Mouse (Mus musculus) brain, embryonic 18.5 days (tissue): ENCODE results near the gene Hes6.

Experiments
- DNase-seq: peaks from one replicate; pipeline ENCODE4 v3.0.0-alpha.2; 2012; ENCODE audit warnings: low read depth, low spot score

The Hes6 gene

DNA sequence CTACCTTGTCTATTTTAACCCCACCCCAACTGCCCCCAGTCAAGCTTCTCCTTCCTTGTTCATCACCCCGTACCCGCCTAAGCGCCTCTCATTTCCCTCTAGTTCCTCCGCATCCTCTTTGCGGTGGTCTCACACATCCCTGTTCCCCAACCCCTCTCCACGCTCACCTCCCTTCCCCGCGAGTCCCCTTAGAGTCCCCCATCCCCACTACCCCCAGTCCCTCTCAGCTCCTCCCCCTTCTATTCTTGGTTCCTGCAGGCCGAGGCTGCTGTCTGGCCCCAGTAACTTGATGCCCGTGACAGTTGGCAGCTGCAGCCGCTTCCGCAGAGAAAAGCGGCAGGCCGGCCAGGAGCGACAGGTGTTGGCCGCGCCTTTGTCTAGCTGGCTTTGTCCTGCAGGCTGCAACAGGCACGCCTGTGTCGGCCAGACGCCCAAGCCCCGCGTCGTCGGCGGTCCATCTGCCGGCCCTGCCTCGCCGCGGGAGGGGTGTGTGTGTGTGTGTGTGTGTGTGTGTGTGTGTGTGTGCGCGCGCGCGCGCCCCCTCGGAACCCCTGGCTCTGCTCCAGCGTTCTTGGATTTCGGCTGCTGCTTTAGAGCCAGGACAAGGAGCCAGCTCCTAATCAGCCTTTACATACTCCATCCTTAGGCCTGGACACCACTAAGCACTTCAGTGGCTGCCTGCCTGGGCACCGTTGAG, at the start of gene Hes6:
Gene Hes6, minus strand, starts transcription at position 141 of the 697 bp plus-strand sequence.
- DNase-seq = peak; percentile 52

DNA sequence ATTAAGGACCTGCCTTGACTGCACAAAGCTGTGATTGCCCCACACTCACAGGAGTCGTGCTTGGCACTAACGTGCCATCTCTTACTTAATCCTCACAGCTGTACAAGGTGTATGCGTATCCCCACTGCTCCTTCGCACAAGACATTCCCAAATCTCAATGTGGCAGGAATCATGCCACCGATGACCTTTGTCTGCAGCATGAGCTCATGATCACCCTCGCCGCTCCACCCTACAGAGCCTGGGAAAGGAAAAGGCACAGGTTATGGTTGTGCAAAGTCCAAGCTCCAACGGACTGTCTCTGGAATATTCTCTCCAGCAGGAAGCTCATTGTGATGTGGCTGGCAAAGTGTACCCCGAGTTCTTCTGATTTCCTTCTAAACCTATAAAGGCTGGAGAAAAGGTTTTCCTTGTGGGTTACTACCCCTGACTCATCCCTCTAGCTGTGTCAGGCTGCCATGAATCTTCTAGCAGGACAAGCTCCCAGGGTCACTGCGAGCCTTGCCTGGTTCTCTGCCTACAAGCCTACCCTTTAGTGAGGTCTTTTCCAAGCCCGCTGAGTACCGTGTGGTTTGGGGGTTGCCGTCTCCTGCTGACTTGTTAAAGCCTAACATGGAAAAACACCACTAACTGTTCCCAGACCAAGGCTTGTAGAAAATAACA, 49.6 kb upstream of the Hes6 start:
- DNase-seq = no peak

DNA sequence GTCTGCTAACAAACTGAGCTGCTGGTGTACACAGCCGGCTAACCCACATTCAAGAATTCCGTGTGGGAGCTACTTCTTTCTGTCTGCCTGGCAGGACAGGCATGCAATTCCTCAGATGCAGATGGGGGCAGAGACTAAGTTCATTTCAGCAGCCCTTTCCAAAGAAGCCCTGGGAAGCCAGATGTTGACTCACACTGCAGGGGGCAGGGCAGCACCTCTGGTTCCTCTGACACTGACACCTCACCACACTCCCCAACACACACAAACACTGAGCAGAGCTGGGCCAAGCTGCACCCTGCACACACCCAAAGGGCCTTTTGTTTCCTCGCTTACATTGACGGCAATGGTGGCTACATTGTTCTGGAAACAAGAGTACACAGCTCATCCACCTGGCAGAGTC, 46.7 kb upstream of the Hes6 start:
- no peak for DNase-seq

DNA sequence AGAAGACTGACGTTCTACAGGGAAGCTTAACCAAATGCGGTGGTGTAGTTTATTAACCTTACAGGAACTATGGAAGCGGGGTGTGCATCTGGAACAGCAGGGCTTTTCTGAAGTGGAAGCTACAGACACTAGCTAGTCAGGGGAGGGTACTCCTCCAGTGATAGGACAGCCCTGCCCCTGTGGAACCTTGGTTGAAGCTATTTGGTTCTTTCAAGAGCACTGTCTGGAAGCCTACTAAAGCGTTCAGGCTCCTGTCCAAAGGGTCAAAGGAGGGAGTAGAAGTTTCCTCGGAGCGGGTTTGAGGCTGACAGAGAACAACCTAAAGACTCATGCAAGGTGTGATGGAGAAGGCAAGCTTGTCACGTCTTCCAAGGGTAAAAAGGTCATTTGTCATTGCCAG, 46.2 kb upstream of the Hes6 start:
- DNase-seq = no peak

DNA sequence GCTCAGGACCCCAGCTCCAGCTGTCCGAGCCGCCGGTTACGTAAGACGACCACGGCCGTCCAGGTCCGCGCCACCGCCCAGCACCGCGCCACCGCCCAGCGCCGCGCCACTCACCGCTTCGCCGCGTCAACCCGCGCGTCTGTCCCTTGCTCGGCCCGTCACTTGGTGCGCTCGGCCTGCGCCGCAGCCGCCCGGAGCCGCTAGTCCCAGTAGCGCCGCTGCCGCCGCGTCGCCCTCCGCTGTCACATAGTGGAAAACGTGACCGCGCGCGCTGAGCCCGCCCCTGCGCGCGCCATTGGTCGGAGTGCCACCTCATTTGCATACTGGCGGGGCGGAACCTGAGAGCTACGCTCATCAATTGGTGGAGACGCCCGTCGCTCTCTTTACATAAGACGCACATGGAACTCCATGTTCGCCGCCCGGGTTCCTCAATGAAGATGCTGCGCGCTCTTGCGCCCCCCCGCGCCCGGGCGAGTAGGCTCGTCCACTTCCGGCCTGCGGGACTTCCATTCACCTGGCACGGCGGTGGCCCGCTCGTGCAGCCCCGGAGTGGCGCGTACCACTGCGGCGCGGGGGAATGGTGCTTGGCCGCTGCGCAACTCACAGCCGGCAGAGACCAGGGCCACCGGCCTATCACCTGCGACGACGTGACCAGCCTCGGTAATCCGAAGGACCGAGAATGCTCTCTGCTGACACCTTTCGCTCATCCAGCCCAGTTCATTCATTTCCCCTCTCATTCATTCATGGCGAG, 45.4 kb upstream of the Hes6 start, which contains the start of gene Per2:
Gene Per2, minus strand, starts transcription at position 266 of the 751 bp plus-strand sequence.
- DNase-seq = peak; percentile 98

DNA sequence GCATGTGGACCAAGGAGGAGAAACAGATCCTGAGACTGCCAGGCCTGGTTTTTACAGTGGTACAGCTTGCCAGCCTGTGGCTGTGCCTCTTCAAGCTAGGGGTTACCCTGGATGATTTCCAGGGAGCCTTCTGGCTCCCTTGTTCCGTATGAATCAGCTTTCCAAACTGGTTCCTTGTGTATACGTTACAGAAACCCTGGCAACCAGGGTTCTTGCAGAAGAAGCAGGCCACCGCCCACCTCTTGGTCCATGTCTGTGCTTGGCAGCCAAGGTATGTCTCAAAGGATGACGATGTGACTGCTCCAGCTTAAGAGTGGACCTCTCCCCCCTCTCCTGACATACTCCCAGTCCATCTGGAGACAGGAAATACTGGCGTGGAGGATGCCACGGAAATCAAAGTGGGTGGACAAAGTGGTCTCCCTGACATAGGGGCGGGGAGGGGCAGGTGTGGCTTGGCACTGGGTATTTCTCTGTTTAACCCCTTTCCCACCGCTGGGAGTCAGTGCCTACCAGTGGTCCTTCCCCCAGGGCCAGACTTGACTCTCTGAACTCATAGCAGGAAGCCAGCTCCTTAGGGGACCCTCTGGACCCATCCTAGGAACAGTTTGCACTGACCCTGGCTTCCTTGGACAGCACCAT, 44.5 kb upstream of the Hes6 start:
- DNase-seq = no peak

DNA sequence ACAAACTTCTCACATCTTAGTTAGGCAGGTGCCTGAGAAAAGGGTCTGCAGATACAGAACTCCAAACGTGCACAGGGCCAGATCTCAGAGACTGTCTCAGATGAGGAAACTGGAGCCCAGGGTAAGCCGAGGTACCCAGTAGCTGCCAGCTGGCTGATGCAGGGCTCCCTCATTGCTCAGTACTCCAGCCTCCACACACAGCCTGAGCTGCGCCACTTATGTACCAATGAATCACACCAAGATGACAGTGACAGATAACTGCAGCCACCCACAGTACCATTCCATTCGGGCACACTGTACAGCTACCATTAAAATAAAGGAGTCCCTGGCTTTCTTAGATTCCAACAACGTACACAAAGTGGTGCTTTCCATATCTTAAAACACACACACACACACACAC, 43.9 kb upstream of the Hes6 start:
- no peak for DNase-seq

DNA sequence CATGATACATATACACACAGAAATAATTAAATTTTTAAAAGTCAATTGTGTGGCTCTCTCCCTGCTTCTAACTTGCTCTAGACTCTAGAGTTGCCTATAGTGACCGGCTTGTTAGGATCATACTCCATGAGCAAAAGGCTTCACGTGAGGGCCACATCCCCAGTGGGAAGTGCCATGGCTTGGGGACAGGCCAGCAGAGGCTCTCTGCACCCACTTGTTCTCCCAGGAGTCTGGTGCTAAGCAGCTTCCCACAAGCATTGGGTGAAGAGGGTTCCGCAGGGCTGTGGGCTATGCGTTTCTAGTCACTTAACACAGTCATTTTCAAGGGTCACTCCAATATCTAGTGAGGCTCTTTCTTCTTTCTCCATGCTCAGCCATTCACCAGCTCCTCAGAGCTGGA, 43.3 kb upstream of the Hes6 start:
- no peak for DNase-seq

DNA sequence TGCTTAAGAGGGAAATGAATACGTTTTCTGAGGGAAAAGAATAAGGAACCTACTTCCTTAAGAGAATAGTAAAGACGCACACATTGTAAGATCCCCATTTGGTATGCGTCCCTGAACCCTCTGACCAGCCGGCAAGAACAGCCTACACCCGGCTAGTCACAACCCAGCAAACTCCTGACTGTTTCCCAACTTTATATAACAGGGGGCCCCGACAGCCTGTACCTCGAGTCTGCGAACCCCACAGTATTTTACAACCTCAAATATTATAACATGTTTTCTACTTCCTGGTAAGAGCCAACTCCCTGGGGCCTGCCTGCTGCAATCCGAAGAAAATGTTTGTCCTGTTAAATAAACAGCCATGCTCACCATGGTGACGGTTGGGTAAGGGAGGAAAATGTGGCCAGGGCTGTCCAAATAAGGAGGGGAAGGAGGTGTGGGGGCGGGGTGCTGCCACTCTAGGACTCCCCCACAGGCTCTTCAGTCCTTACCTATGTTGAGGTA, 42.5 kb upstream of the Hes6 start:
- no peak for DNase-seq

DNA sequence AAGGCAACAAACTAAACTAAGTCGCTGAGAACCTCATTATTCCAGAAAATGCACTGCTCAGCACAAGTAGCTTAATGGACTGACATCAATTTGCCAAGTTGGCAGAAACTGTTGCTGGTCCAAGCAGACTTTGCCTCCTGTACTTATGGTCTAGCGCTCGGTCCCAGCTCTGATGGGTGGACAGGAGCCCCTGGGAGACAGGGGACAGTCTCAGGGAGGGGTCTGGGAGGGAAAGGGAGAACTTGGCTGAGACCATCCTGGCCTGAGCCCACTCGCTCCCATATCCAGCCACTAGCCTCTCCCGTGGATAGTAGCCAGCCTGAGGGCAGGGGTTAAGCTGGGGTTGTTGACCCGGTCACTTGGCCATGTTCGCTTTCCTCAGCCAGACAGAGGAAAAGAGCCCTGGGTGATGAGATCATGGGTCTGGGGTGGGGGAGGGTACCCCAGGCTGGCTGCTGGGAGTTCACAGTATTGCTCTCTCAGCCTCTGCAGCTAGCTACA, 41.9 kb upstream of the Hes6 start:
- DNase-seq = no peak

DNA sequence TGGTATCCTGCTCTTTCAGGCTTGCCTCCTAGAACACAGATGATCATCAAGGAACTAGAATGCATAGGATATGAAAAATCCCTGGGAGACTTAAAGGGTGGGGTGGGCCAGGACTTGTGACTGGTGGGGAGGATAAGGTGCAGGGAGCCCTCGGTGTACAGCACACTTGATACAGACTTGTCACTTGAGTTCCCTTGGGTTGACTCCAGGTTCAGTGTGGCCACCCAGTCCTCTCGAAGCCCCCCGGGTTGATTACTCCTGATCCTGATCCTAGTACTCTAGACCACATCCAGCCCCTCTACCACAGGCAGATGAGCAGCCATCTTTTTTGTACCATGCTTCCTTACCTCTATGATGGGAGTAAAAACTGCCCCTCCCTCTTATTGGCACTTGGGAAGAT, 41.1 kb upstream of the Hes6 start:
- DNase-seq = no peak

DNA sequence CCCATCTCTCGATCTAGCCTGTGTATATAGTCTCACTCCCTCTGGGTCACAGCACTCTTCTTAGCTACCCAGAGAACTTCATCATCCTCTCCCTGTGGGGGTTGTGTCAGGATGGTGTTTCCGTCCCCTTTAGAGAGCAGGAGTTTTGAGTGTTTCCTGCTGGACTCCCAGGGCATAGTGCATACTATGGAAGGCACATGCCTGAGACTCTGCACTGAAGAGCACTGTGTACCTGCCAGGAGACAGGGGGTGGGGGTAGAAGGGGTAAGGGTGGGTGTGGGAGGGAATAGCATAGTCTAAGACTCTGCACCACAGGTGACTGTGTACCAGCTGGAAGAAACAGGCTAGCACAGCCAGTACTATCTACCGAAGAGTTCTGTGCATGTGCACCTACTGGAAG, 40.5 kb upstream of the Hes6 start:
- no peak for DNase-seq

DNA sequence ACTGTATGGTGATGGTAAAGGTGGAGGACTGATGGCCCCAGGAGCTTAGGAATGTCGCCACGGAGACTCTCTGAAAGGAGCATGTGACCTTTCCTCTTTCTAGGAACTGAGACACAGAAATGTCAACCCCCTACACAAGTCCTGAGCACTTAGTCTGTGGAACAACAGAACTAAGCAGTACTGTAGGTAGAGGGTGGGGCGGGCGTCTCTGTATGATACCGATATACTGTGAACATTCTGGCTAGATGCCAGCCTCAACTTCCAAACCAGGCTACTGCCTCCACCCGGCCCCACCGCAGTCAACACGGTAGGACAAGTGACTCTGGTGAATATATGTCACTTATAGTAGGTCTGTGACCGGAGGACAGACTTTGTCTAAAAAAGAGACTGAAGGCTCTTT, 40.1 kb upstream of the Hes6 start:
- DNase-seq = no peak

DNA sequence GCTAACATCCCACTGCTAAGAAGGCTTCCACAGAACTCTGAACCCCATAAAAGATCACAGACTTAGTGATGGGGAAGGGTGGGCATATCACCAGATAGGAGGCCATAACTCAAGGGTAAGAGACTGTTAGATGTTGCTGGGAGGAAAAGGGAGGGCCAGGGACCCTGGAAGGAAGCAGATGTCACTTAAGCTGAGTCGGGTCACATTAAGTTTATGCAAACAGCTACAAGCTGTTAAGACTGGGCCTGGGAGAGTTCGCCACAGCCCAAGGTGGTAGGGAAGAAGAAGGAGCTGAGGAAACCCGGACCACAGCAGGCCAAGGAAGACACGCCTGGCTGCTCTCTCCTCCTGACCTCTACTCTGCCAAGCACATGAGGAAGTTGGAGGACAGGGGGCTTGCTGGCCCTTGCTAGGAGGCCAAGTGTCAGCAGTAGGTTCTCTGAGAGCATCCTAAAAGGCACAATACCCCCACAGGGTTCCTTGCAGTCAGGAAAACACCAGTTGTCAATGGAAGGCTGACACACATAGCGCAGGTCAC, 37.8 kb upstream of the Hes6 start:
- no peak for DNase-seq

DNA sequence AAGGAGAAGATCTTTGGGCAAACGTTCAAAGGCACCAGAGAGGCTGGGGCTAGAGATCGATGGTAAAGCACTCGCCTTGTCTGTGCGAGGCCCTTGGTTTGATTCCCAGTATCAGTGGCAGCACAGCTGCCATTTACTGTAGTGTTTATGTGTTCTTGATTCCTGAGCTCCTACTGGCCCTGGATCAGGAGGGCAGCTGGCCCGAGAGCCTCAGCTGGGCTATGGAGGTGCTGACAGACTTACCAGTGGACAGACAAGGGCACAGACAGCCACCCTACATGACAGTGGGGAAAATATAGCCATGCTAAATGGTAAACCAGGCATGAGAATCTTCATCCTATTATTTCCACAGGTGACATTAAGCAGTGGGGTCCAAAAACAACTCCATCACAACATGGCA, 37.0 kb upstream of the Hes6 start:
- DNase-seq = no peak

DNA sequence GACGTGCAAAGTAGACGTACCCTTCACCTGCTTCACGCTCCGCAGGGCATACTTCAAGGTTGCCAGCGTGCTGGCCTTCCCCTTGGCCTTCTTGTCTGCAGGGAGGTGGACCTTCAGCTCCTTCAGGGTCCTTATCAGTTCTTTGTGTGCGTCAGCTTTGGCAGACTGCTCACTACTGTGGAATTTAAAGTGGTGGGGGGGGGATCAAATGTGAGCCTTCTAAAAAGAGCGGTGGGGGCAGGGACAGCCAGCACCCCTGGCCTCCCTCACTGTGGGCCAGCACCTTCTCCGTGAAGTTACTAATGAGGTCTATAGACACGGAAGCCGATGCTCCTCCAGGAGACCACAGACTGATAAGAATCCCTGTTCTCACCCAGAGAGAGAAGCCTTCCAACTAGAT, 34.9 kb upstream of the Hes6 start:
- DNase-seq = no peak

DNA sequence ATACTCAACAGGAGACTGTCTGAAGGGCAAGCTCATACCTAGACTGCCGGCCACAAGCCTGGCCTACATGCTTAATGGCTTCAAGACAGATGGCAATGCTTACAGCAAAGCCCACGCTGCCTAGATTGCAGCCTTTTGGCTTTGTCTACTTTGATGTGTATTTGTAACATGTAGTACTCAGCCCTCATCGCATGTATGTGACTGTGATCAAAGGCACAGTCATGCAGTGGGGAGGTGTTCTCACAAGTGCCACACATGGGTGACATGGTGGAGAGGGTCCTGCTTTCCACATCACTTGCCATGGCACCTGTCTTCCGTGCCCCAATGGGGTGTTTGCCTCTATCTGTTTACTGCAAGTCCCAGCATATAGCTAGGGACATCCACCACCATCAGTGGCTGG, 32.7 kb upstream of the Hes6 start:
- no peak for DNase-seq

DNA sequence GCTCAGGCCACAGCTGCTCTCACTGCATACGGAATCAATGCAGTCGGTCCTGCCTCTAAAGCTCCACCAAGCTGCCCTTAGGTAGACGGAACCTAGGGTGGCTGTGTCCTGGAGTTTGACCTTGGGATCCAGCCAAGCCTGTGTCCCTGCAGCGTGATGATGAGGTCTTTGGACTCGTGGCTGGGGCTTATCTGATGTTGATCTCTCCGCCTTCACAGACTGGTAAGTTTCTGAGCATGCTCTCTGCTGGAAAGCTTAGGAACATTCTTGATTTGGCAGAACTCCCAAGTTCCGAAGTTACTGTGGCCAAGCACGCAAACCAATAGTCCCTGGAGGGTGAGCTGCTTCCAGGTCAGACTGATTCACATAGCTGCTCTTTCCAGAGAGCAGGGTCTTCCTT, 32.2 kb upstream of the Hes6 start:
- no peak for DNase-seq

DNA sequence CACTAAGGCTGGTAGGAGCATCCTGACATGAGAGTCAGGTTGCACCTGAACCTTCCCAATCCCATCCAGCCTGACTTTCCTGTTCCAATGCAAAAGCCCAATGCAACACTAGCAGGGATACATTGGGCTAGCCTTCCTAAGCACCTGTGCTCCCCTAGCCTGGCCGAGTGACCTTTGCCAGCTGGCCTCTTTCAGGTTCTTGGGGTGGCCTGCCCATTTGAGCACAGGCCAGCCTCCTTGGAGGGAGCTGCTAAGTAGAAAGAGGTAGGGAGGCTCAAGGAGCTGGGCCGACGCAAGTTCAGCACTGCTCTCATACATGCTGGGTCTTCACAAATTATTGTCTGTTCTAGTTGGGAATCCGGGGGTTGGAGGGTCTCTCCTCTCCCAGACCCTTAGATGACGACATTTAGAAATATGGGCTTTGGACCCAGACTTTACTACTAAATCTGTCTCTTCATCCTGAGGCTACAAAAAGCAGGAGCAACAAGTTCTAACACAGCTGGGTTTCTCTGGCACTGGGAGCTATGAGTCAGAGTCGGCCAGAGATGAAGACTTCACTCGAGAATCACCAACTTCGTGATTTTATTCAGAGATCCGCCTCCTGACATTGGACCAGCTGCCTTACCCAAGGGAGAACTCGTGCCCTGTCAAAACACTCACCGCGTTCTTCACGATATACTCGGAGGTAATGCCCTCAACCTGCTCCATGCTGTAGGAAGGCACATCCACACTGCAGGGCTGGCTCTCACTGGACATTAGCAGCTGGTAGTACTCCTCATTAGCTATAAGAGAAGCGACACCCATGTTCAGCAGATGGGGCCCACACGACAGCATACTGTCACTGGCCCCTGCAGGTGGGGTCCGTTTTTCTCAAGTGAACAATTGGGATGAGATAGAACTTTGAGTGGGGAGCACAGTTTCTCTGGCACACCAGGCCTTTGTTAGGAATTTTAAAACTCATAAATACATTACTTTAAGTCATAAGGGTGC, 31.3 kb upstream of the Hes6 start:
- DNase-seq = no peak

DNA sequence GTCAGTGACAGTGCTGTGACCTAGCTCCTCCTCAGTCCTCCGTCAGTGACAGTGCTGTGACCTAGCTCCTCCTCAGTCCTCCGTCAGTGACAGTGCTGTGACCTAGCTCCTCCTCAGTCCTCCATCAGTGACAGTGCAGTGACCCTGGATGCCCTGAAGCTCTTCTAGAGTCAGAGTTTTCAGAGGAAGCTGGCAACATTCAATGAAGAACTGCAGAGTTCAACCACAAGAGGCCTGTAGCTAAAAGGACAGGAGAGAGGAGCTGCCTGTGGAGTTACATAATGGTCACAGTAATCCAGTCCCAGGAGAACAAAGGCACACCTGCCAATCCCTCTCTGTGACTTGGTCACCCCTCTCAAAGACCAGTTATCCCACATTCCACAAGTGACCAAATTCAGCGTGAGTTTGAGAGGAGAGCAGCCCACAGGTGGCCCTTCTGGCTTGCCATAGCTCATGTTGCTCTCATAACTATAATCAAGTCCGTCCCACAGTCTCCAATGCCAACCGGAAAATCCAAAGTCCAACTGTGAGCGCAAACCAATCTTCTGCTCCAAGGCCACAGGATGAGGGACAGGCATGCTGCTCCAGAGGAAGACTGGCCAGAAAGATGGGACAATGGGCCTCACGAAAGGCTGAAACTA, 28.6 kb upstream of the Hes6 start:
- DNase-seq = no peak
